Mouse (Mus musculus) myocyte (in vitro differentiated cells): ENCODE measurements around the gene Ryr2. TPM values are rescaled to one million over a fixed set of nuclear protein-coding genes. Genes with fewer than 3 reads are reported as not detected.

Experiments used
- H3K27me3 ChIP-seq: one replicate; pipeline ENCODE4 v1.6.1; 2011; ENCODE audit not compliant: control insufficient read depth, insufficient read depth, insufficient read length
- H3K36me3 ChIP-seq: one replicate; pipeline ENCODE4 v1.6.1; 2011; ENCODE audit not compliant: control insufficient read depth, insufficient read depth
- H3K4me2 ChIP-seq: one replicate; pipeline ENCODE4 v1.6.1; 2011; ENCODE audit warnings: low read depth, control low read depth
- H3K4me3 ChIP-seq: one replicate; pipeline ENCODE4 v1.5.1; 2011; ENCODE audit warnings: mild to moderate bottlenecking, control low read depth, moderate library complexity
- H3K79me2 ChIP-seq: one replicate; pipeline ENCODE4 v1.6.1; 2011; ENCODE audit not compliant: control insufficient read depth, insufficient read depth
- H3ac ChIP-seq: one replicate; pipeline ENCODE4 v1.6.1; 2011; ENCODE audit not compliant: control insufficient read depth, insufficient read length
- CEBPB ChIP-seq: IDR thresholded peaks from 2 replicates; pipeline ENCODE4 v1.6.1; 2011; ENCODE audit warnings: mild to moderate bottlenecking, moderate library complexity; ENCODE audit not compliant: poor library complexity, insufficient read depth, severe bottlenecking
- E2F4 ChIP-seq: IDR thresholded peaks from one replicate; pipeline ENCODE4 v1.6.1; 2011; ENCODE audit warnings: mild to moderate bottlenecking, control low read depth, moderate library complexity; ENCODE audit not compliant: insufficient read depth
- MAX ChIP-seq: IDR thresholded peaks from one replicate; pipeline ENCODE4 v1.6.1; 2011; ENCODE audit warnings: low read depth, mild to moderate bottlenecking, control low read depth
- MYOD1 ChIP-seq, 3 experiments: IDR thresholded peaks; one replicate each; pipeline ENCODE4 v1.6.1; 2011; ENCODE audit warnings: control low read depth in 2 of 3, low read depth in 2 of 3, mild to moderate bottlenecking in 2 of 3, moderate library complexity in 1 of 3; ENCODE audit not compliant: insufficient read length in 2 of 3, control insufficient read depth in 1 of 3
- MYOG ChIP-seq, 3 experiments: IDR thresholded peaks; one replicate each; pipeline ENCODE4 v1.6.1; 2011; ENCODE audit warnings: control low read depth in 2 of 3, low read depth in 2 of 3, mild to moderate bottlenecking in 2 of 3; ENCODE audit not compliant: insufficient read length in 2 of 3, control insufficient read depth in 1 of 3, insufficient read depth in 1 of 3
- POLR2A ChIP-seq: IDR thresholded peaks from one replicate; pipeline ENCODE4 v1.6.1; 2011; ENCODE audit warnings: low read depth, mild to moderate bottlenecking, control low read depth, moderate library complexity; ENCODE audit not compliant: insufficient read length
- POLR2AphosphoS2 ChIP-seq: IDR thresholded peaks from one replicate; pipeline ENCODE4 v1.6.1; 2011; ENCODE audit warnings: low read depth, control low read depth; ENCODE audit not compliant: insufficient read length
- REST ChIP-seq: IDR thresholded peaks from one replicate; pipeline ENCODE4 v1.6.1; 2011; ENCODE audit warnings: mild to moderate bottlenecking, control low read depth, moderate library complexity; ENCODE audit not compliant: insufficient read depth, insufficient read length
- SRF ChIP-seq: IDR thresholded peaks from one replicate; pipeline ENCODE4 v1.6.1; 2011; ENCODE audit warnings: low read depth; ENCODE audit not compliant: control insufficient read depth, insufficient read length
- TCF12 ChIP-seq: IDR thresholded peaks from one replicate; pipeline ENCODE4 v1.6.1; 2011; ENCODE audit warnings: mild to moderate bottlenecking, control low read depth; ENCODE audit not compliant: poor library complexity, insufficient read depth, severe bottlenecking
- TCF3 ChIP-seq: IDR thresholded peaks from one replicate; pipeline ENCODE4 v1.6.1; 2011; ENCODE audit warnings: low read depth, control low read depth; ENCODE audit not compliant: insufficient read length
- USF1 ChIP-seq: IDR thresholded peaks from one replicate; pipeline ENCODE4 v1.6.1; 2011; ENCODE audit warnings: low read depth, mild to moderate bottlenecking, control low read depth, moderate library complexity
- polyA plus RNA-seq: library from polyadenylated mRNA; unstranded; fragments of >200 nt; fragmentation: generic; extraction: Trizol; gene quantifications from one replicate; pipeline ENCODE4 v1.2.1, GENCODE M21; 2012; ENCODE audit warnings: missing spikeins

Gene Ryr2
- polyA plus RNA-seq, 1 experiment = not detected

- H3K79me2 ChIP-seq = no peaks in the 10 kb centered on the region
- no peak for TF ChIP-seq MYOG (IDR thresholded peaks at IDR 0.05; ENCODE audit: control insufficient read depth in 1 of 3, insufficient read depth in 1 of 3, insufficient read length in 2 of 3, low read depth in 2 of 3)
- no peak for TF ChIP-seq POLR2AphosphoS2
- no peak for TF ChIP-seq MAX
- TF ChIP-seq TCF12 = no peak
- no peak for TF ChIP-seq POLR2A
- no peak for TF ChIP-seq REST
- no peak overlapping the region for H3K4me3 ChIP-seq
- H3ac ChIP-seq = no peak overlapping the region
- no peaks in the 10 kb centered on the region for H3K27me3 ChIP-seq
- H3K4me2 ChIP-seq = no peak overlapping the region
- H3K36me3 ChIP-seq = no peaks in the 10 kb centered on the region
These were observed 106.9 kb downstream of the Ryr2 start for GRCm38 (mm10) chr13:11999851-12000250.

- no peaks in the 10 kb centered on the region for H3K79me2 ChIP-seq
- TF ChIP-seq SRF (no peak), MYOD1 (IDR thresholded peaks at IDR 0.05; ENCODE audit: control insufficient read depth in 1 of 3, insufficient read length in 2 of 3, low read depth in 2 of 3) (no peak)
- H3K27me3 ChIP-seq = no peaks in the 10 kb centered on the region
- no peak overlapping the region for H3K4me3 ChIP-seq
- no peaks in the 10 kb centered on the region for H3K36me3 ChIP-seq
- no peak overlapping the region for H3K4me2 ChIP-seq
- H3ac ChIP-seq = no peak overlapping the region
These were observed 109.4 kb downstream of the Ryr2 start for GRCm38 (mm10) chr13:11997366-11997765.

- H3K36me3 ChIP-seq = no peaks in the 10 kb centered on the region
- no peaks in the 10 kb centered on the region for H3K27me3 ChIP-seq
- no peak overlapping the region for H3K4me3 ChIP-seq
- H3K4me2 ChIP-seq = no peak overlapping the region
- TF ChIP-seq POLR2AphosphoS2 (no peak), E2F4 (no peak), TCF3 (no peak), POLR2A (no peak), MYOD1 (IDR thresholded peaks at IDR 0.05; ENCODE audit: control insufficient read depth in 1 of 3, insufficient read length in 2 of 3, low read depth in 2 of 3) (no peak), MAX (no peak), SRF (no peak)
- H3ac ChIP-seq = no peak overlapping the region
- H3K79me2 ChIP-seq = no peaks in the 10 kb centered on the region
These were observed 119.2 kb downstream of the Ryr2 start for GRCm38 (mm10) chr13:11987556-11987955.

GRCm38 (mm10) chr13:11985056-11985455 lies 121.7 kb downstream of the Ryr2 start:
- H3K4me3 ChIP-seq = no peak overlapping the region
- TF ChIP-seq CEBPB (no peak), USF1 (no peak), MYOG (IDR thresholded peaks at IDR 0.05; ENCODE audit: control insufficient read depth in 1 of 3, insufficient read depth in 1 of 3, insufficient read length in 2 of 3, low read depth in 2 of 3) (no peak), E2F4 (no peak), MYOD1 (IDR thresholded peaks at IDR 0.05; ENCODE audit: control insufficient read depth in 1 of 3, insufficient read length in 2 of 3, low read depth in 2 of 3) (no peak), MAX (no peak), REST (no peak)

GRCm38 (mm10) chr13:11978997-11979396 lies 127.7 kb downstream of the Ryr2 start:
- Histone ChIP-seq H3K4me3 (no peak overlapping the region), H3ac (no peak overlapping the region)

More at GRCm38 (mm10) chr13:11985056-11985455, 121.7 kb downstream of the Ryr2 start:
- no peak overlapping the region for H3K4me2 ChIP-seq
- H3K27me3 ChIP-seq = no peaks in the 10 kb centered on the region
- H3ac ChIP-seq = no peak overlapping the region
- no peaks in the 10 kb centered on the region for H3K79me2 ChIP-seq
- no peaks in the 10 kb centered on the region for H3K36me3 ChIP-seq

GRCm38 (mm10) chr13:11978359-11978758 lies 128.4 kb downstream of the Ryr2 start:
- no peaks in the 10 kb centered on the region for H3K27me3 ChIP-seq
- H3K4me3 ChIP-seq = no peak overlapping the region
- TF ChIP-seq TCF3 (no peak), E2F4 (no peak), MYOD1 (IDR thresholded peaks at IDR 0.05; ENCODE audit: control insufficient read depth in 1 of 3, insufficient read length in 2 of 3, low read depth in 2 of 3) (no peak), TCF12 (no peak), POLR2AphosphoS2 (no peak), MYOG (IDR thresholded peaks at IDR 0.05; ENCODE audit: control insufficient read depth in 1 of 3, insufficient read depth in 1 of 3, insufficient read length in 2 of 3, low read depth in 2 of 3) (no peak), CEBPB (no peak), USF1 (no peak), POLR2A (no peak), SRF (no peak), MAX (no peak), REST (no peak)
- H3K4me2 ChIP-seq = no peak overlapping the region
- H3K79me2 ChIP-seq = no peaks in the 10 kb centered on the region
- no peak overlapping the region for H3ac ChIP-seq
- no peaks in the 10 kb centered on the region for H3K36me3 ChIP-seq

More at GRCm38 (mm10) chr13:11978997-11979396, 127.7 kb downstream of the Ryr2 start:
- Histone ChIP-seq H3K4me2 (no peak overlapping the region), H3K27me3 (no peaks in the 10 kb centered on the region), H3K79me2 (no peaks in the 10 kb centered on the region), H3K36me3 (no peaks in the 10 kb centered on the region)
- TF ChIP-seq POLR2AphosphoS2 (no peak), MYOG (IDR thresholded peaks at IDR 0.05; ENCODE audit: control insufficient read depth in 1 of 3, insufficient read depth in 1 of 3, insufficient read length in 2 of 3, low read depth in 2 of 3) (no peak), TCF12 (no peak), MYOD1 (IDR thresholded peaks at IDR 0.05; ENCODE audit: control insufficient read depth in 1 of 3, insufficient read length in 2 of 3, low read depth in 2 of 3) (no peak)
